Mouse (Mus musculus): ENCODE data around the gene Lbhd2. TPM values are rescaled to one million over a fixed set of nuclear protein-coding genes. Genes with fewer than 3 reads are reported as not detected.
A peak's percentile ranks its signal among the peaks of the same experiment; 100 is the strongest.

Gene Lbhd2
- total RNA-seq, 2 experiments from 2014 or later = not detected

- intact Hi-C loops (cut with DNase I) = loop anchor here (2.0 kb wide), 1 partner anchor 13 kb away; no protein-coding TSS in a partner anchor
- peak; percentile 54 to 61 for DNase-seq
Observed at GRCm38 (mm10) chr12:111401454-111402184, 5.0 kb upstream of the Lbhd2 start.

- intact Hi-C loops (cut with DNase I) = no loop called here
- no peak for DNase-seq
Observed at GRCm38 (mm10) chr12:111404880-111405279, 1.7 kb upstream of the Lbhd2 start.

- DNase-seq = no peak
- intact Hi-C loops (cut with DNase I) = no loop called here
Observed at GRCm38 (mm10) chr12:111409583-111409982, 3.0 kb downstream of the Lbhd2 start.

- DNase-seq = no peak
- intact Hi-C loops (cut with DNase I) = loop anchor here (5.0 kb wide), 2 partner anchors 74 to 139 kb away; partner anchors contain the start of gene Amn
Observed at GRCm38 (mm10) chr12:111411631-111412355, 5.2 kb downstream of the Lbhd2 start.

- intact Hi-C loops (cut with DNase I) = loop anchor here (5.0 kb wide), 2 partner anchors 75 to 140 kb away; partner anchors contain the start of gene Amn
- DNase-seq = no peak
Observed at GRCm38 (mm10) chr12:111412581-111413284, 6.1 kb downstream of the Lbhd2 start.

- peak; percentile 89 for DNase-seq
- intact Hi-C loops (cut with DNase I) = loop anchor here (5.0 kb wide), 2 partner anchors 76 to 141 kb away; partner anchors contain the start of gene Amn
Observed at GRCm38 (mm10) chr12:111413300-111413699, 6.7 kb downstream of the Lbhd2 start.

GRCm38 (mm10) chr12:111416921-111417779, 10.5 kb downstream of the Lbhd2 start, which contains the start of gene Exoc3l4:
Exoc3l4 (plus strand) TSS chr12:111417017.
- intact Hi-C loops (cut with DNase I) = no loop called here
- no peak for DNase-seq

GRCm38 (mm10) chr12:111419918-111420317, 13.3 kb downstream of the Lbhd2 start:
- intact Hi-C loops (cut with DNase I) = loop anchor here (10.0 kb wide), 1 partner anchor 225 kb away; no protein-coding TSS in a partner anchor
- DNase-seq = no peak

GRCm38 (mm10) chr12:111420946-111421709, 14.5 kb downstream of the Lbhd2 start:
- intact Hi-C loops (cut with DNase I) = loop anchor here (10.0 kb wide), 1 partner anchor 224 kb away; no protein-coding TSS in a partner anchor
- DNase-seq = no peak

- intact Hi-C loops (cut with DNase I) = loop anchor here (10.0 kb wide), 1 partner anchor 222 kb away; no protein-coding TSS in a partner anchor
- DNase-seq = no peak
Observed at GRCm38 (mm10) chr12:111422852-111423251, 16.2 kb downstream of the Lbhd2 start.

GRCm38 (mm10) chr12:111423570-111424129, 17.0 kb downstream of the Lbhd2 start:
- no peak for DNase-seq
- intact Hi-C loops (cut with DNase I) = loop anchor here (2.0 to 10.0 kb wide), 2 partner anchors 45 to 221 kb away; no protein-coding TSS in a partner anchor

- intact Hi-C loops (cut with DNase I) = loop anchor here (2.0 to 10.0 kb wide), 2 partner anchors 44 to 220 kb away; no protein-coding TSS in a partner anchor
- DNase-seq = no peak
Observed at GRCm38 (mm10) chr12:111424547-111424946, 17.9 kb downstream of the Lbhd2 start.

- intact Hi-C loops (cut with DNase I) = loop anchor here (2.0 to 10.0 kb wide), 2 partner anchors 44 to 220 kb away; no protein-coding TSS in a partner anchor
- DNase-seq = peak; percentile 87 to 93
Observed at GRCm38 (mm10) chr12:111425258-111425657, 18.6 kb downstream of the Lbhd2 start.

- peak; percentile 90 to 96 for DNase-seq
- intact Hi-C loops (cut with DNase I) = loop anchor here (1.0 to 10.0 kb wide), 3 partner anchors 33 to 219 kb away; no protein-coding TSS in a partner anchor
Observed at GRCm38 (mm10) chr12:111425789-111426460, 19.3 kb downstream of the Lbhd2 start.

GRCm38 (mm10) chr12:111427438-111428113, 21.0 kb downstream of the Lbhd2 start:
- no peak for DNase-seq
- intact Hi-C loops (cut with DNase I) = loop anchor here (10.0 kb wide), 1 partner anchor 217 kb away; no protein-coding TSS in a partner anchor

- DNase-seq = no peak
- intact Hi-C loops (cut with DNase I) = loop anchor here (10.0 kb wide), 1 partner anchor 216 kb away; no protein-coding TSS in a partner anchor
Observed at GRCm38 (mm10) chr12:111428364-111428763, 21.8 kb downstream of the Lbhd2 start.

All from gastrocnemius, postnatal 36 days (tissue).